Mouse (Mus musculus) MEL (cell line): ENCODE data around the gene Pou3f1.

ENCODE experiments used
- CHD1 ChIP-seq: IDR thresholded peaks from 2 replicates; pipeline ENCODE4 v1.6.1; 2012; ENCODE audit warnings: low read depth, mild to moderate bottlenecking, inconsistent platforms, low read length, improper control_type of control experiment
- CTCF ChIP-seq, 3 experiments: IDR thresholded peaks in 2 of 3; conservative IDR thresholded peaks in 1 of 3; 2 replicates each; pipeline ENCODE4 v1.5.1; 2011 to 2012; ENCODE audit warnings: low read length in 3 of 3, low read depth in 2 of 3, mild to moderate bottlenecking in 2 of 3, improper control_type of control experiment in 1 of 3, inconsistent platforms in 1 of 3, mixed read lengths in 1 of 3, moderate library complexity in 1 of 3; ENCODE audit not compliant: control insufficient read depth in 1 of 3, insufficient read depth in 1 of 3, poor library complexity in 1 of 3, severe bottlenecking in 1 of 3
- EP300 ChIP-seq, 2 experiments: IDR thresholded peaks; 2 replicates each; pipeline ENCODE4 v1.6.1; 2011; ENCODE audit warnings: improper control_type of control experiment in 2 of 2, low read length in 2 of 2, low read depth in 1 of 2, mild to moderate bottlenecking in 1 of 2
- GABPA ChIP-seq: IDR thresholded peaks from 2 replicates; pipeline ENCODE4 v1.6.1; 2012; ENCODE audit warnings: low read depth, mild to moderate bottlenecking, inconsistent platforms, low read length, improper control_type of control experiment, moderate library complexity
- GATA1 ChIP-seq: IDR thresholded peaks from 2 replicates; pipeline ENCODE4 v1.6.1; 2011; ENCODE audit warnings: low read depth, low read length, improper control_type of control experiment
- HCFC1 ChIP-seq: IDR thresholded peaks from 2 replicates; pipeline ENCODE4 v1.6.1; 2012; ENCODE audit warnings: low read depth, mild to moderate bottlenecking, inconsistent platforms, low read length, improper control_type of control experiment, moderate library complexity
- KAT2A ChIP-seq: conservative IDR thresholded peaks from 2 replicates; pipeline ENCODE4 v1.6.1; 2012; ENCODE audit warnings: low read depth, low read length, improper control_type of control experiment, inconsistent platforms
- MXI1 ChIP-seq: IDR thresholded peaks from 2 replicates; pipeline ENCODE4 v1.6.1; 2011; ENCODE audit warnings: mild to moderate bottlenecking, low read depth, low read length, improper control_type of control experiment
- MYC ChIP-seq: IDR thresholded peaks from 2 replicates; pipeline ENCODE4 v1.6.1; 2011; ENCODE audit warnings: low read depth, mild to moderate bottlenecking, low read length, improper control_type of control experiment, moderate library complexity
- POLR2A ChIP-seq, 2 experiments: IDR thresholded peaks; 2 replicates each; pipeline ENCODE4 v1.6.1; 2011 to 2012; ENCODE audit warnings: low read length in 2 of 2, mild to moderate bottlenecking in 2 of 2, control low read depth in 1 of 2, improper control_type of control experiment in 1 of 2, low read depth in 1 of 2, moderate library complexity in 1 of 2; ENCODE audit not compliant: control insufficient read depth in 1 of 2, insufficient read depth in 1 of 2, poor library complexity in 1 of 2
- TAL1 ChIP-seq: IDR thresholded peaks from 2 replicates; pipeline ENCODE4 v1.6.1; 2012; ENCODE audit warnings: mild to moderate bottlenecking, inconsistent platforms, low read length, moderate library complexity, mixed read lengths
- USF1 ChIP-seq: IDR thresholded peaks from 2 replicates; pipeline ENCODE4 v1.6.1; 2014; ENCODE audit warnings: low read depth, mild to moderate bottlenecking, inconsistent platforms, low read length, improper control_type of control experiment, moderate library complexity

DNA sequence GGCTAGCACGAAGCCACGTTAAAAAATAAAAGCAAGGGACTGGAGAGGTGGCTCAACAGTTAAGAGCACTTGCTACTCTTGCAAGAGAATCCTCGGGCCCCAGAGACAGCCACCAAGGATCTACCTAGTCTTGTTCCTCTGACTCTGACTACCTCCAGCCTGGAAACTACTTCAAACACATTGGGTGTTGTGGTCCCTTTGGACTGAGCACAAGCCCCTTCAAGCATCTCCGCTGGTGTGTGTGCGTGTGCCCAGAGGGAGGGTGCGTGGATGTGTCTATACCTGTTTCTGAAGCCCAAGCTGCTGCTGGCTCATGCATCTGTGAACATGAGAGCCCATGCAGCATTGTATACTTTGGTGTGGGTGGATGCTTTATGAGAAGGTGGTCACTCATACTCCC, 19.4 kb downstream of the Pou3f1 start:
- TF ChIP-seq TAL1 = no peak
- no peak for TF ChIP-seq EP300 (IDR thresholded peaks at IDR 0.05; ENCODE audit: low read depth in 1 of 2, low read length in 2 of 2)
- no peak for TF ChIP-seq MXI1
- no peak for TF ChIP-seq POLR2A (IDR thresholded peaks at IDR 0.05; ENCODE audit: control insufficient read depth in 1 of 2, insufficient read depth in 1 of 2, low read depth in 1 of 2, low read length in 2 of 2, poor library complexity in 1 of 2)
- no peak for TF ChIP-seq CTCF (IDR thresholded peaks at IDR 0.05 in 2 of 3, conservative IDR thresholded peaks at IDR 0.05 in 1 of 3; ENCODE audit: control insufficient read depth in 1 of 3, insufficient read depth in 1 of 3, low read depth in 2 of 3, low read length in 3 of 3, poor library complexity in 1 of 3, severe bottlenecking in 1 of 3)
- no peak for TF ChIP-seq GATA1
- TF ChIP-seq KAT2A = no peak
- TF ChIP-seq USF1 = no peak
- TF ChIP-seq HCFC1 = no peak
- TF ChIP-seq MYC = no peak
- TF ChIP-seq GABPA = no peak
- TF ChIP-seq CHD1 = no peak
